ENCODE assay signal across 29 mouse cellular contexts in genomic region chr10:111919475-111919874, GRCm38 (mm10). TPM values are rescaled to one million over a fixed set of nuclear protein-coding genes. Genes with fewer than 3 reads are reported as not detected.
DNase-seq lines count a peak whose midpoint lies in the region; ATAC-seq and TF ChIP-seq lines count a peak whose summit lies in the region.
"Had no signal": no experiment of that assay in that cellular context is flagged by ENCODE, and none has a peak within 500 bp of the region (broad histone marks: within the 10 kb centered on the region; RNA-seq: fewer than 3 reads in every experiment).

No protein-coding gene starts in this region.

- no peak for TF ChIP-seq CTCF in liver, embryonic 14.5 days (IDR thresholded peaks at IDR 0.05; ENCODE audit: low read depth)

- no peak overlapping the region for H3K4me2 ChIP-seq in liver, embryonic 14.5 days (ENCODE audit: low read depth)
- no peak overlapping the region for H3K4me2 ChIP-seq in forebrain, embryonic 15.5 days (replicated peaks)
- H3K4me2 ChIP-seq: embryonic facial prominence, embryonic 15.5 days; heart, embryonic 15.5 days; intestine, embryonic 15.5 days; limb, embryonic 12.5 days; midbrain, embryonic 11.5 days had no signal

- DNase-seq in c-Kit-positive CD71-positive TER-119-negative erythroid progenitor cells, embryonic 14.5 days (ENCODE audit: low read depth) = peak; percentile 33
- peak; percentile 7 to 14 (median 14) for DNase-seq in liver, embryonic 14.5 days (ENCODE audit: low read depth in 3 of 3, low spot score in 3 of 3)
- DNase-seq in kidney, adult 11 months = no peak
- no peak for DNase-seq in heart, adult 18-20 months
- DNase-seq: adrenal gland, postnatal 14 days; cerebellum, adult 18-20 months; cerebellum, postnatal 14 days; kidney, adult 9 months; kidney, postnatal 14 days; lung, adult 2 months; lung, postnatal 10 days; right cerebral cortex, adult 18-20 months; right cerebral cortex, postnatal 4 days; thymus, adult 2 months; thymus, postnatal 36 days had no signal

- H3K9ac ChIP-seq in liver, embryonic 14.5 days (replicated peaks) = no peak overlapping the region
- H3K9ac ChIP-seq in forebrain, embryonic 15.5 days (replicated peaks) = no peak overlapping the region
- H3K9ac ChIP-seq: embryonic facial prominence, embryonic 15.5 days; heart, embryonic 15.5 days; intestine, embryonic 15.5 days; limb, embryonic 12.5 days had no signal

- 21% methylated on average over 2 of the region's 2 CpGs for WGBS in liver, embryonic 14.5 days (ENCODE audit: insufficient replicate concordance)
- 76% methylated on average over 2 of the region's 2 CpGs for WGBS in forebrain, embryonic 15.5 days

- no peak overlapping the region for H3K27ac ChIP-seq in liver, embryonic 14.5 days
- no peak overlapping the region for H3K27ac ChIP-seq in forebrain, embryonic 15.5 days (replicated peaks)
- H3K27ac ChIP-seq: embryonic facial prominence, embryonic 10.5 days; embryonic facial prominence, embryonic 15.5 days; heart, embryonic 15.5 days; hindbrain, postnatal 0 days; intestine, embryonic 15.5 days; limb, embryonic 12.5 days; stomach, postnatal 0 days had no signal

- no peaks in the 10 kb centered on the region for H3K9me3 ChIP-seq in liver, embryonic 14.5 days (ENCODE audit: control insufficient read depth, low read length)
- H3K9me3 ChIP-seq in forebrain, embryonic 15.5 days = no peaks in the 10 kb centered on the region
- H3K9me3 ChIP-seq: embryonic facial prominence, embryonic 10.5 days; embryonic facial prominence, embryonic 15.5 days; heart, embryonic 15.5 days; intestine, embryonic 15.5 days; limb, embryonic 12.5 days had no signal

- H3K27me3 ChIP-seq in liver, embryonic 14.5 days (ENCODE audit: control insufficient read depth, insufficient read depth, low read length) = no peaks in the 10 kb centered on the region
- no peaks in the 10 kb centered on the region for H3K27me3 ChIP-seq in forebrain, embryonic 15.5 days
- H3K27me3 ChIP-seq: CH12.LX; embryonic facial prominence, embryonic 15.5 days; heart, embryonic 15.5 days; intestine, embryonic 15.5 days; limb, embryonic 12.5 days had no signal

- peak; percentile 48; the same call in 1 of the 2 replicates for TF ChIP-seq EP300 in liver, embryonic 14.5 days (IDR thresholded peaks at IDR 0.05; ENCODE audit: low read depth)

- ATAC-seq in erythroid progenitor cell, adult 5-6 weeks (replicated peaks; ENCODE audit: low FRiP score, poor library complexity, severe bottlenecking) = peak; percentile 58
- peak; percentile 76 for ATAC-seq in liver, embryonic 14.5 days (ENCODE audit: insufficient read depth)
- peak; percentile 93 for ATAC-seq in megakaryocyte-erythroid progenitor cell, adult 5-6 weeks (replicated peaks; ENCODE audit: low FRiP score, low TSS enrichment, poor library complexity, severe bottlenecking)
- no peak for ATAC-seq in forebrain, embryonic 15.5 days (replicated peaks)
- ATAC-seq: forebrain, embryonic 14.5 days; hindbrain, postnatal 0 days; intestine, embryonic 15.5 days; midbrain, embryonic 16.5 days had no signal

- no peaks in the 10 kb centered on the region for H3K36me3 ChIP-seq in liver, embryonic 14.5 days (replicated peaks; ENCODE audit: control insufficient read depth, insufficient read depth, low read depth)
- no peaks in the 10 kb centered on the region for H3K36me3 ChIP-seq in forebrain, embryonic 15.5 days
- H3K36me3 ChIP-seq: embryonic facial prominence, embryonic 10.5 days; embryonic facial prominence, embryonic 15.5 days; heart, embryonic 15.5 days; intestine, embryonic 15.5 days; limb, embryonic 12.5 days had no signal

- peaks cover 0 to 16% of the 10 kb centered on the region in 2 experiments; a peak in 3 of 4 replicates for H3K4me1 ChIP-seq in liver, embryonic 14.5 days (replicated peaks; ENCODE audit: control insufficient read depth in 2 of 2, insufficient read depth in 2 of 2, low read length in 1 of 2)
- H3K4me1 ChIP-seq in forebrain, embryonic 15.5 days = no peaks in the 10 kb centered on the region
- H3K4me1 ChIP-seq: embryonic facial prominence, embryonic 15.5 days had no signal

- H3K4me3 ChIP-seq in liver, embryonic 14.5 days (ENCODE audit: insufficient read depth in 1 of 2, low read depth in 2 of 2, low read length in 2 of 2) = no peak overlapping the region
- no peak overlapping the region for H3K4me3 ChIP-seq in forebrain, embryonic 15.5 days
- H3K4me3 ChIP-seq: embryonic facial prominence, embryonic 10.5 days; embryonic facial prominence, embryonic 15.5 days; heart, embryonic 15.5 days; intestine, embryonic 15.5 days; limb, embryonic 12.5 days had no signal

RNA-seq across cellular contexts. Expression of gene Krr1, which starts 53.0 kb away (rescaled TPM):
- 16.8 and 21.6 TPM in 2 replicates for total RNA-seq in erythroid progenitor cell, adult 5-6 weeks (2015; ENCODE audit: low replicate concordance)
- 6.3 and 12.6 TPM in 2 replicates for total RNA-seq in erythroid progenitor cell, adult 5-6 weeks (2017; ENCODE audit: low replicate concordance)
- polyA plus RNA-seq in liver, embryonic 14.5 days (2012; rRNA removed) = 5.3 and 9.9 TPM in 2 replicates
- polyA plus RNA-seq in liver, embryonic 14.5 days (2014; fragmentation: Nextera tagmentation; extraction: Ambion mirVana) = 22.1 and 24.8 TPM in 2 replicates
- total RNA-seq in megakaryocyte-erythroid progenitor cell, adult 5-6 weeks (2014; fragmentation: Nextera tagmentation) = 46.6 and 62.5 TPM in 2 replicates
- total RNA-seq in megakaryocyte-erythroid progenitor cell, adult 5-6 weeks (2017) = 66.1 and 67.9 TPM in 2 replicates
- 47.8 and 51.1 TPM in 2 replicates for polyA plus RNA-seq in forebrain, embryonic 15.5 days (2015; fragmentation: Nextera tagmentation; extraction: Ambion mirVana)
- 10 to 100 TPM; 26.8 to 31.6 TPM for total RNA-seq in heart, adult 18-20 months (2021)

Comparison
In these comparisons a context has a peak if more than half of its experiments do, and no peak if none do; other contexts are left out.
1. DNase-seq: peak in c-Kit-positive CD71-positive TER-119-negative erythroid progenitor cells, embryonic 14.5 days (single experiment) and liver, embryonic 14.5 days (3 of 3); none in kidney, adult 11 months (single experiment) and heart, adult 18-20 months (0 of 2).